Mouse (Mus musculus) spleen, embryonic (tissue): Measurements from ENCODE around the gene Eci1.

Experiments used
- CTCF ChIA-PET: fragments of 350-600 bp; sonication (Branson Sonifier 250); formaldehyde crosslinking; loops from one replicate; lab custom pipeline; 2022; lab: Charles Lee

Gene Eci1

GRCm38 (mm10) chr17:24426471-24427169 lies at the start of gene Eci1:
Gene Eci1 (plus strand): TSS chr17:24426641.
- CTCF ChIA-PET = interaction anchor here (0.5 kb wide), 1 partner anchor 7 kb away, joined by 5 read pairs; no protein-coding TSS in a partner anchor

DNA sequence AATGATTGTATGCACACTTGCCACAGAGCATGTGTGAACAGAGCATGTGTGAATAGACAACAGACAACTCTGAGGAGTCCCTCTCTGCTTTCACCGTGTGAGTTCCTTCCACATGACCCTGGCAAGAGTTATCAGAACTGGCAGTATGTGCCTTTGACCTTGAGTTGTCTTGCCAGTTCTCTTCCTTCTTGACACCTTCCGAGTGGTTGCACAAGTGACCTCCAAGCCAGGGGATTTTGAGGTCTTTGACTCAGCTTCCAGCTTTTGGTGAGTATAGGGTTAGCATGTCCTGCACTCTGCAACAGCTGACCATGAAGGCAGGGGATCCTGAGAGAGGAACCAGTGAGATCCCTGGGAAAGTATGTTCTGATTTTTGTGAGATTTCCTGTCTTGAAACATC lies 47.9 kb upstream of the Eci1 start:
- CTCF ChIA-PET = no interaction called here

- CTCF ChIA-PET = no interaction called here
Observed at GRCm38 (mm10) chr17:24383789-24384188, 42.7 kb upstream of the Eci1 start.

DNA sequence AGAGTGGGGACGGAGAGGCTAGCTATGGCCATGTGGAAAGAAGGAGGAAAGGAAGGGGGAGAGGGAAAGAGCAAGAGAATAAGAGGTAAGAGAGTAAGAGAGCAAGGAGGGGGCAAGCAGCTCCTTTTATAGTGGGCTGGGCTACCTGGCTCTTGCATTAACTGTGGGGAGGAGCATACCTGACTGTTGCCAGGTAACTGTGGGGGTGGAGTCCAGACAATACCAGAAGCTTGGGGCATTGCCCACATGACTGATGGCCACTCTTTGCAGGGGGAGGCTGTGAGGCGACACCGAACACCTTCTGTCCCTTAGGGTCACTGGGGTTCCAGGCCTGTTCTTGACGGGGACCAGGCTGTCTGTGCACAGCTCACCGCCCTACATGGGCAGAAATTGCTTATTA lies 37.7 kb upstream of the Eci1 start:
- CTCF ChIA-PET = no interaction called here

DNA sequence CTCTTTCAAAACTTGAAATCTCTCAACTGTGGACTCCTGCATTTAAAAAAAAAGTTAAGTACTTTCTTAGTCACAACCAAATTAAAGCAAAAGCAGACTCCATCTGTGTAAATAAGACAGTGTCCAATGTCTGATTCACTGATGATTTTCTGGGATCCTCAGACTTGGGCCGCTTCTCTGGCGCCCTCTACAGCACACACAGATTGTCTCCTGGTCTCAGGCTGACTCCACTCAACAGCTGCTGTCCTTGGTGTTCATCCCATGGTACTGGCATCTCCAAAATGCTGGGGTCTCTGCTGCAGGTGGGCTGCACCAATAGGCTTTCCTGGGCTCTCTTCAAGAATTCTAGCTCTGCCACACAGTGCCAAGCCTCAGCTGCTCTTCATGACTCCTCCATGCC lies 36.6 kb upstream of the Eci1 start:
- CTCF ChIA-PET = no interaction called here

- CTCF ChIA-PET = no interaction called here
Observed at GRCm38 (mm10) chr17:24391149-24391548, 35.3 kb upstream of the Eci1 start.

- CTCF ChIA-PET = no interaction called here
Observed at GRCm38 (mm10) chr17:24393527-24393926, 32.9 kb upstream of the Eci1 start.

- CTCF ChIA-PET = no interaction called here
Observed at GRCm38 (mm10) chr17:24394456-24394855, 32.0 kb upstream of the Eci1 start.

- CTCF ChIA-PET = no interaction called here
Observed at GRCm38 (mm10) chr17:24402371-24402770, 24.1 kb upstream of the Eci1 start.

- CTCF ChIA-PET = no interaction called here
Observed at GRCm38 (mm10) chr17:24407116-24407803, 19.2 kb upstream of the Eci1 start.

DNA sequence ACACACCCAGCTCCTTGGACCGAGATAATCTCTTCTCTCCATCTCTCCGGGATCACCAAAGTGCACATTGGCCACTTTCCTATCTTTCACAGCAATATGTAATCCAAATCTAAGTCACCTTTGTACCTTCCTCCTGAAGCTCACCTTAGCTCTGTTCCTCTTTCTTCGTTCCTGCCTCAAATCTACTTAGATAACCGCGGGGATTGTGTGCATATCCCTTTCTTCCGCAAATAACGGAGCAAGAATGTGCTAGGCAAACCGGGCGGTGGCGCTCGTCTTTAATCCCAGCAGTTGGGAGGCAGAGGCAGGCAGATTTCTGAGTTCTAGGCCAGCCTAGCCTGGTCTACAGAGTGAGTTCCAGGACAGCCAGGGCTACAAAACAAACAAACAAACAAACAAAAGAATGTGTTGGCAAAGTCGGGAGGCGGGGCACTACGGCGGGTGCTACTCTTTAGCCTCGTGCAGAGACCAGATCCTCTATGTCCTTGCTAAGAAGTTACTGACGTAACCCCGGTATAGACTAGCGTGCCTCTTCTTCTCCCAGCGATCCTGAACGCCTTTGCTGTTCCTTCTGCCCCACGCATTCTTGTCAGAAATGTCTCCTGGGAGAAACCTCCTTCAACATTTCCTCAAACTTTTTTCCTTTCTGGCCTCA lies 12.8 kb upstream of the Eci1 start:
- CTCF ChIA-PET = interaction anchor here (0.6 to 0.7 kb wide), 2 partner anchors 14 to 60 kb away, joined by 3 to 4 read pairs; no protein-coding TSS in a partner anchor

DNA sequence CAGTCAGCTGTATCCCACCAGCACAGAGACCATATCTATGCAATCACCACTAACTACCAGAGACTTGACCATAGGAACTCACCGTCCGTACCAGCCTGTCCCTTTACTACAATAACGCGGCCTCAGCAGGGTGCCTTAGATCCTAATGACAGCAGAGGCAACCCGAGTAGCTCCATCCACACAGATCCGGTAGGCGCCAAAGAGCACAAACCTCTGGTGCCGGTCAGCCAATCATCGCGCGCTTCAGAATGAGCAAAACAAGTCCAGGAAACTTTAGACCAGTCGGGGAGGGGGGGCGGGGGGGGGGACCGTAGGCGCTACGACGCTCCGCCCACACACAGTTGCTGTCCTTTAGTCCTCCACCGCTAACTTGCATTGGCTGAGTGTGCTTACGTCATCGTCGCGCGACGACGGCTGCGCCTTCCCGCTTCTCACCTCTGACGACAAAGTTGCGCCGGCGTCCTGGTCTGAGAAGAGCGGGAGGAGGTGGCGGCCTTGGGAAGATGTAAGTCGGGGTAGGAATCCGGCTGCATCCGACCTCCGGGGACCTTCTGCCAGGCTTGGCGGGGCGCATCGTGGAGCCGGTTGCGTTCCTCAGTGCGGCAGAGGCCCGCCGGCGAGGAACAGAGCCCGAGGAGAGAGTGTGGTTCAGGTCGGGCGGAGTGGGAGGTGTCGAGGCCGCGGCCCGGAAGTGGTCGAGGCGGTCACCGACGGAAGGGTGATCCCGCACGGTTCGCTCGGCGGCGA lies 12.0 kb upstream of the Eci1 start, which contains the start of gene Rnps1:
Gene Rnps1, plus strand, starts transcription at position 336 of the 747 bp plus-strand sequence.
- CTCF ChIA-PET = no interaction called here

DNA sequence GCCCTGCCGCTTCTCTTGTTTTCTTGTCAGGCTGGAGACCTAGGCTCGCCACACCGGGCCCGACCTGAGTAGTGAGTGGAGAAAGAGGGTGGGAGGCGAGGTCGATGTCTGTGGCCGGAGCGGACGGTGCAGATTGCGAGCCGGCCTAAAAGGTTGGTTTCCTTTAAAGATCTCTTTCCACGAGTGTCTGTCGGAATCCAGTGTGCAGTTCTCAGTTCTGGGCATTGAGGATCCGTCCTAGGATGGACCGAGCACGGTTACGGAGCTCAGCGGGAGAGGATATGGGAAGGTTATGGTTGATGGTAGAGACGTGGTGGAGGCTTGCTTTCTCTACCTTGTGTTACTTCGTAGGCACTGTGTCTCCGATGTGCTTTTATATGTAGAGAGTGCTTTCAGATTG lies 11.4 kb upstream of the Eci1 start:
- CTCF ChIA-PET = no interaction called here

GRCm38 (mm10) chr17:24416051-24416652 lies 10.3 kb upstream of the Eci1 start:
- CTCF ChIA-PET = interaction anchor here (1.2 kb wide), 1 partner anchor 22 kb away, joined by 3 read pairs; no protein-coding TSS in a partner anchor

DNA sequence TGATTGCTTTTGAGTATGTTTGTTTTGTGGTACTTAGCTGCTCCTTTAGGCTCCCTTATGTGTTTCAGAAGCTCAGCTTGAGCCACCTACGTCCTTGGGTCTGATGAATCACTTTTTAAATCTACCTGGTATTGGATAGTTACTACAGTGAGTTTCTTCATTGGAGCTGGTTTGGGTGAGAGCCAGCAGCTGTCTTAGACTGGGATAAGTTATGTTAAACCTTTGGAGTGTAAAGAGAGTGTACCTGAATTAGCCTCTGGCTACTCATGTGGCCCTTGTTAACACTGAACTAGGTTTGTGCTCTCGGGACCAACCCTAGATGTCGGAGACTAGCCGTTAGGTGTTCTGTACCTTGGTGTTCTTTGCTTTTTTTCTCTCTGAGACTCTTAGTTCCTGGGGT lies 3.3 kb upstream of the Eci1 start:
- CTCF ChIA-PET = no interaction called here

DNA sequence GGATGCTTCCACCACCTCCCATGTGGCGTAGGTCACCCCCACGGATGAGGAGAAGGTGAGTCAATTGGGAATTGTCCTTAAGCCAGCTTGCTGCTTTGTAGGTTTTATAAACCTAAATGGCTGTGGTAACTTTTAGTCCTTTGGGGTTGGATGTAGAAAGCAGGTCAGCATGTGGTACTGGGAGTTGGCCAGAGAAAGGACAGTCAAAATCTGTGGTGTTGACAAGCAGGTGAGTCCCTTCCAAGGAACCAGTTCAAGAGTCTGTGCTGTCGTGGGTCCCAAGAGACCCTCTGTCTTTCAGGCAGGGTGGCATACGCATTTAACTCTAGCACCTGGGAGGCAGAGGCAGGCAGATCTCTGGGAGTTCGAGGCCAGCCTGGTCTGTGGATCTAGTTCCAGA lies 2.0 kb upstream of the Eci1 start:
- CTCF ChIA-PET = no interaction called here

DNA sequence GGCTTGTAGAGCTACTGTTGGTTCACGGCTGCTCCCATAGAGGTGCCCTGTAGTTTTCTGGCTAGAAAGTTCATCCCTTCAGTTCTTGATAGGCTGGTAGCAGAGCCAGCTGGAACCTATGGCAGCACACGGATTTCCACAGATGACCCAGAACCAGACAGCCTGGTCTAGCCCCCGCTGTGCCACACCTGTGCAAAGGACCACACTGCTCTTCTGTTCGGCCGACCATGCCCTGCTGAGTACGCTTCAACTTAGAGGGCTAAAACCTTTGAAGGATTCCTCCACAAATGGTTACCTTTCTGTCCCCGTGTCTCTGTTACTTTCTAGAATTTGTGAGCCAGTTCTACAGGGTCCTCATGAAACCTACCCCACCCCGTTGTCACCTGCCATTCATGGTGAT lies 1.1 kb upstream of the Eci1 start:
- CTCF ChIA-PET = interaction anchor here (0.6 kb wide), 1 partner anchor 213 kb away, joined by 3 read pairs; no protein-coding TSS in a partner anchor

DNA sequence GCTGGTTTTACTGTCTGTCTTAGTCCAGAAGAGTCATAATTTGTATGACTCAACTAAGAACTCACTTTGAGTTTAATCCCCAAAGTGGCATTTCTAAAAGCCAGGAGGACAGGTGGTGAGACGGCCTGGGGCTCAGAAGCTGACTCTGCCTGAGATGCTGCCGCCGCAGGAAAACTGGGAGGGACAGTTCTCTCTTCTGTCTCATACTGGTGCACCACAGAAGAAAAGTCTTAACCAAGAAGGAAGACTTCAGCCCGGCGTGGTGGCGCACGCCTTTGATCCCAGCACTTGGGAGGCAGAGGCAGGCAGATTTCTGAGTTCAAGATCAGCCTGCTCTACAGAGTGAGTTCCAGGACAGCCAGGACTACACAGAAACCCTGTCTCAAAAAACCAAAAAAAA lies 536 bp upstream of the Eci1 start:
- CTCF ChIA-PET = no interaction called here

DNA sequence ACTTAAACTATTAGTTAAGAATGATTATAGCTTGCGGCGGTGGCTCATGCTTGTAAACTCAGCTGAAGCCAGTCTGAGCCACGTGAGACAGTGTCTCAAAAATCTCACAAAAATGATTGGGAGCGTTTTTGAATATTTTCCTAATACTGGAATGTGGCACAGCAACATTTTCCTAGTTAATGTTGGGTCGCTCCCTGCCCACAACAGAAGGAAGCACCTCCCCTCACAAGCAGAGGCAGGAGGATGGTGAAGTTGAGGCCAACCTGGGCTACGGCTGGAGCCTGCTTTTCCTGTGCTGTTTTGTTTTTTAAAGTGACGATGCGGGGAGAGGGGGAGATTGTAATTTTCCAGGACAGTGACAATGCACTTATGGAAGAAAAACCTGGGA lies 723 bp downstream of the Eci1 start:
- CTCF ChIA-PET = interaction anchor here (0.5 kb wide), 1 partner anchor 8 kb away, joined by 5 read pairs; no protein-coding TSS in a partner anchor

DNA sequence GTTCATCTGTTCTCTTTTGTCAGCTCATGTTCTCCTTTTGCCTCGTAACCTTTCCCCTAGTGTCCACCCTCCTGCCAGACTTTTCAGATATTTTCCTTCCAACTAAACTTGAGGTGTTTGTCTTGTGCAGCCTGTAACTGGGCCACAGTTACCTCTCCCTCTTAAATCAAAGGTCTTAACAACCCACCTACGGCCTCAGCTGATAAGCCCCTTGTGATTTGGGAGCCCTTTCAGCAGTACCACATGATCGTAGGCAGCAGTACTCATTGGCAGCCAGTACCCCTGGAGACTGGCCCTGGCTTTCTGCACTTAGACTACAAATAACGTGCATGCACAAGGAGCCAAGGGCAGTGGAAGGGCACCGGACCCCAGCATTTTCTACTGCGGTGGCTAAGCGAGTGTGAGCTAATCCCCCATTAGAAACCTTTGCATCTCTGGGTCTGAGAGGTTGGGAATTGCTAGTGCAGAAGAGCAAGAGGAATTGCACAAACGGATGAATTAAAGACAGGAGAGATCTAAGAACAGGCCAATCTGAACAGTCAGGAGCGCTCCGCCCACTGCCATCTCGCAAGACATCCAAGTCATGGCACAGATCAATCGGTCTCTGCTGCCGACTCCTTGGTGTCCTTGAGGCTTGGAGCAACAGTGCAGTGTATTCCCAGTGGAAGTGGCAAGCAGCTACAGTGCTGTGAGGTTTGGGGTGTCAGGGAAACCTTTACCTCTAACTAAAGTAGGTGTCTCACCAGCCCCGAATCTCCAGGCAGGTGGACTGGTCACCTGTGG lies 3.0 kb downstream of the Eci1 start:
- CTCF ChIA-PET = interaction anchor here (0.6 to 0.7 kb wide), 3 partner anchors 283 to 1457 kb away, joined by 4 to 12 read pairs (median 10); no protein-coding TSS in a partner anchor
